Mouse (Mus musculus) embryonic facial prominence, embryonic 11.5 days (tissue): ENCODE measurements around the gene Zcchc8. TPM values are rescaled to one million over a fixed set of nuclear protein-coding genes. Genes with fewer than 3 reads are reported as not detected.

Experiments used
- ATAC-seq: fragments of 200-750 bp; cut with Nextera tagmentation; replicated peaks from 2 replicates; pipeline ENCODE4 v1.8.0; 2017; ENCODE audit warnings: low read depth; ENCODE audit not compliant: insufficient number of reproducible peaks, low FRiP score, low TSS enrichment
- DNase-seq: peaks from one replicate; pipeline ENCODE4 v3.0.0-alpha.2; 2015; ENCODE audit warnings: low spot score
- H3K27ac ChIP-seq: fragments of 300-500 bp; sonication (generic); replicated peaks from 2 replicates; pipeline ENCODE4 v1.5.1; 2014; ENCODE audit warnings: mild to moderate bottlenecking, low read depth, low read length, control low read depth
- H3K27me3 ChIP-seq: fragments of 300-500 bp; sonication (generic); 2 replicates; pipeline ENCODE4 v1.6.1; 2014; ENCODE audit warnings: mild to moderate bottlenecking, low read length, moderate library complexity, mixed read lengths; ENCODE audit not compliant: control insufficient read depth, insufficient read depth
- H3K36me3 ChIP-seq: fragments of 300-500 bp; sonication (generic); replicated peaks from 2 replicates; pipeline ENCODE4 v1.6.1; 2014; ENCODE audit warnings: low read depth, mild to moderate bottlenecking, low read length, moderate library complexity, mixed read lengths; ENCODE audit not compliant: control insufficient read depth, insufficient read depth
- H3K4me1 ChIP-seq: fragments of 300-500 bp; sonication (generic); 2 replicates; pipeline ENCODE4 v1.6.1; 2014; ENCODE audit warnings: low read length, mixed read lengths; ENCODE audit not compliant: control insufficient read depth, insufficient read depth
- H3K4me2 ChIP-seq: fragments of 300-500 bp; sonication (generic); 2 replicates; pipeline ENCODE4 v1.6.1; 2014; ENCODE audit warnings: low read depth, mild to moderate bottlenecking, control low read depth, low read length, moderate library complexity
- H3K4me3 ChIP-seq: fragments of 300-500 bp; sonication (generic); 2 replicates; pipeline ENCODE4 v1.5.1; 2014; ENCODE audit warnings: low read depth, low read length, control low read depth
- H3K9ac ChIP-seq: fragments of 300-500 bp; sonication (generic); replicated peaks from 2 replicates; pipeline ENCODE4 v1.6.1; 2014; ENCODE audit warnings: mild to moderate bottlenecking, control low read depth, low read length
- H3K9me3 ChIP-seq: fragments of 300-500 bp; sonication (generic); replicated peaks from 2 replicates; pipeline ENCODE4 v1.6.1; 2016; ENCODE audit warnings: mild to moderate bottlenecking, low read length, inconsistent platforms, mixed read lengths; ENCODE audit not compliant: control insufficient read depth
- WGBS: fragments of 180-500 bp; shearing (Covaris S2); extraction: QIAGEN DNeasy Blood & Tissue Kit; methylation state at CpG from one replicate; pipeline ENCODE4 v1.1.7; 2014; 5-methylcytosine and 5-hydroxymethylcytosine counted together
- polyA plus RNA-seq: library from polyadenylated mRNA; unstranded; fragments of >200 nt; fragmentation: Nextera tagmentation; extraction: Ambion mirVana; gene quantifications from 2 replicates; pipeline ENCODE4 v1.2.1, GENCODE M21; 2014

Gene Zcchc8
- polyA plus RNA-seq, 1 experiment from 2014 or later, result 80.5 TPM

- 92% methylated on average over 12 of the region's 12 CpGs for whole genome bisulfite sequencing
- H3K4me3 ChIP-seq, result no peak overlapping the region
- H3K27ac ChIP-seq, result no peak overlapping the region
These were observed 53.0 kb downstream of the Zcchc8 start for GRCm38 (mm10) chr5:123667915-123668314.

DNA sequence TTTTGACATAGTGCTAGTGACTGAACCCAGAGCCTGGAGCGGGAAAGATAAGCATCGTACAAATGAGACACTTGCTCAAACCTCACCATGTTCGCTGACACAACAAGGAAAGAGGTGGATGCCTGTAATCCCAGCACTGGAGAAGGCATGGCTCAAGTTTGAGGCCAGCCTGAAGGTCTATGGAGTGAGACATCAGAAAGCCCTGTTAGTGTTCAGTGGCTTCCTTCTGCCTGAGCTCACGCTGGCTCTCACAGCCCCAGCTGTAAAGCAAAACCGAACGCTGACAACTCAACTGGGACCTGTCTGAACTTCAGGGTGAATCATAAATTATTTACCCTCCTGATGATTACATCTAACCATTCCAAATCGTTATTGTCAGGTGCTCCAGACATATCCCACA lies 54.9 kb downstream of the Zcchc8 start:
- Histone ChIP-seq H3K4me1 (peaks cover 3% of the 10 kb centered on the region; the same call in 1 of the 2 replicates), H3K4me2 (no peak overlapping the region), H3K9me3 (no peaks in the 10 kb centered on the region), H3K36me3 (no peaks in the 10 kb centered on the region), H3K9ac (no peak overlapping the region), H3K4me3 (no peak overlapping the region), H3K27me3 (no peaks in the 10 kb centered on the region), H3K27ac (no peak overlapping the region)
- DNase-seq (no peak), ATAC-seq (no peak)
- 88% methylated on average over 7 of the region's 7 CpGs for WGBS

More at GRCm38 (mm10) chr5:123667915-123668314, 53.0 kb downstream of the Zcchc8 start:
- Histone ChIP-seq H3K27me3 (no peaks in the 10 kb centered on the region), H3K9ac (no peak overlapping the region), H3K4me1 (peaks cover 9% of the 10 kb centered on the region; the same call in 1 of the 2 replicates), H3K9me3 (no peaks in the 10 kb centered on the region), H3K36me3 (no peaks in the 10 kb centered on the region), H3K4me2 (no peak overlapping the region)
- DNase-seq (no peak), ATAC-seq (no peak)

DNA sequence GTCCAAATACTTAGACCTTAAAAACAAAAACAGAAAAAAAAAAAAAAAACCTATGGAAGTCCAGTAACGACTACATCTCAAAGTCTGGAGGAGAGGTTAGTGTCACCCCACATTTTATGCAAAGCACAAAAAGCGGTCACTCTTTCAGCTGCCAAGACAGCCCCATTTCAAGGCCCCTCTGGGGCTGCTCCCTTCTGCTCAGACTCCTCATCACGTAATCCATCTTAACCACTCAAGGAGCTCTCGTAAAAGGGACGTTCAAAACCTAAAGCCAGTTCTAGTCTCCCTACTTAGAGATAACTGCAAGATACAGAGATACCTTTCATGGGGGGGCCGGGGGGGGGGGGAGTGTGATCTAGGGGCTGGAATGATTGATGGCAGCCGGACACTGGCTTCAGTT lies 56.6 kb downstream of the Zcchc8 start:
- 76% methylated on average over 7 of the region's 7 CpGs for WGBS
- H3K9me3 ChIP-seq, result no peaks in the 10 kb centered on the region
- H3K4me2 ChIP-seq, result no peak overlapping the region
- no peaks in the 10 kb centered on the region for H3K36me3 ChIP-seq
- no peak overlapping the region for H3K9ac ChIP-seq
- DNase-seq, result no peak
- ATAC-seq, result no peak
- H3K4me1 ChIP-seq, result no peaks in the 10 kb centered on the region
- H3K4me3 ChIP-seq, result no peak overlapping the region
- no peaks in the 10 kb centered on the region for H3K27me3 ChIP-seq
- H3K27ac ChIP-seq, result no peak overlapping the region

DNA sequence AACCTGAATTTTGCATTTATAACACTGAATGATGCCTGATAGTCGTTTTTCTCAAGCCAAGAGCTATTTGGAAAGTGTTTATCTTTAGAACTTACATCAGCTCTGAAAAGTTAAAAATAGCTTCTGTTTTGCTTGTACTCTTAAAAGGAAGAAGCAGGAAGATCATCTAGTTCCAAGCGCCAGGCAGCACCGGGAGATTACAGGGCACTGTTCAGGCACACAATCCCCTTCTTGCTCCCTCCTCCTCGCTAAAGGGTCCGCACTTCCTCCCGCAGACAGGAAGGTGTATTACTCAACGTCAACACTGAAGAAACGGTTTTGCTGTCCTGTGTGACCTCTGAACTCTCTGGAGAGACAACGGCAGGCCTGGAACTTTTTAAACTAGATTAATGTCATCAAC lies 58.8 kb downstream of the Zcchc8 start:
- 44% methylated on average over 9 of the region's 9 CpGs for WGBS

DNA sequence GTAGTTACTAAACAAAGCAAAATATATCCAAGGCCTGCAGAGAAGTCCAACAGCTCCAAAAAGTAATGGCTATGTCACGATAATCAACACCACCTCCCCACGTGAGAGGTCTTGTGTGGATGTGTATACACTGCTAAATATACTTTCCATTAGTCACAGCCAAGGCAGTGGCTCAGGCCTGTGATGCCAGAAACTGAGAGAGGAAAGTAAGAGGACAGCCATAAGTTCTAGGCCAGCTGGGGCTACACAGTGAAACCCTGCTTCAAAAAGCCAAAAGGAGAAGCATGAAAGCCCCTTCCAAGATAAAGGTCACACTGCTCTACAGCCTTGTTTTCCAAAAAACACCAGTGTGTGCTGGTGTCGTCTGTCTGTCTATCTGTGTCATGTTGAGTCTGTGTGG lies 59.3 kb downstream of the Zcchc8 start:
- no peak overlapping the region for H3K27ac ChIP-seq
- no peak overlapping the region for H3K9ac ChIP-seq
- H3K4me3 ChIP-seq, result no peak overlapping the region
- WGBS, result 79% methylated on average over 3 of the region's 3 CpGs
- no peaks in the 10 kb centered on the region for H3K27me3 ChIP-seq
- H3K36me3 ChIP-seq, result no peaks in the 10 kb centered on the region
- no peak for DNase-seq
- H3K4me2 ChIP-seq, result no peak overlapping the region
- no peaks in the 10 kb centered on the region for H3K9me3 ChIP-seq
- no peaks in the 10 kb centered on the region for H3K4me1 ChIP-seq
- no peak for ATAC-seq

More for the DNA sequence above, 58.8 kb downstream of the Zcchc8 start:
- Histone ChIP-seq H3K9ac (no peak overlapping the region), H3K36me3 (no peaks in the 10 kb centered on the region), H3K27me3 (no peaks in the 10 kb centered on the region), H3K4me3 (no peak overlapping the region), H3K27ac (no peak overlapping the region), H3K4me2 (no peak overlapping the region), H3K9me3 (no peaks in the 10 kb centered on the region), H3K4me1 (no peaks in the 10 kb centered on the region)
- ATAC-seq (no peak), DNase-seq (no peak)

GRCm38 (mm10) chr5:123657651-123658050 lies 63.2 kb downstream of the Zcchc8 start:
- H3K4me1 ChIP-seq, result no peaks in the 10 kb centered on the region
- H3K27ac ChIP-seq, result no peak overlapping the region

DNA sequence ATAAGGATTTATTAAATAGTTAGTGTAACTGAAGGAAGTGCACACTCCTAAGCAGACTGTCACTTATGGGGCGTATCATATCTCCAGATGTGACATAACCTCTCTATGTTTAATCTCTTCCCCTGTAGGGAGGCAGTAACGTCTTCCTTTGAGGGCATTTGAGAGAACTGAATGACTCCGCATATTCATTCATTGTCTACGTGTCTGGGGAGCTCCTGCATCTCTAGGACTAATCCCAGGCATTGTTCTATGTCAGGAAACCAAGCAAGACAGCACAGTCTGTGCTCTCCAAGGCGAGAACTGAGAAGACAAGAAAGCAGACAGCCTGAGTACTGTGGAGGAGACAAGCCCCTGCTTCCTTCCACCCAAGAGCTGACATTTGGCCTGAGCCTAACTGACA lies 66.0 kb downstream of the Zcchc8 start:
- 66% methylated on average over 5 of the region's 5 CpGs for WGBS
- DNase-seq, result no peak
- H3K9me3 ChIP-seq, result no peaks in the 10 kb centered on the region
- H3K36me3 ChIP-seq, result no peaks in the 10 kb centered on the region; the same call in 1 of the 2 replicates
- ATAC-seq, result no peak
- no peak overlapping the region for H3K27ac ChIP-seq
- no peaks in the 10 kb centered on the region for H3K27me3 ChIP-seq
- H3K4me3 ChIP-seq, result no peak overlapping the region
- no peak overlapping the region for H3K4me2 ChIP-seq
- no peaks in the 10 kb centered on the region for H3K4me1 ChIP-seq
- H3K9ac ChIP-seq, result no peak overlapping the region

More at GRCm38 (mm10) chr5:123657651-123658050, 63.2 kb downstream of the Zcchc8 start:
- no peaks in the 10 kb centered on the region; the same call in 1 of the 2 replicates for H3K36me3 ChIP-seq
- H3K9me3 ChIP-seq, result no peaks in the 10 kb centered on the region
- no peak overlapping the region for H3K4me2 ChIP-seq
- WGBS, result 81% methylated on average over 7 of the region's 7 CpGs
- H3K4me3 ChIP-seq, result no peak overlapping the region
- no peak for DNase-seq
- no peaks in the 10 kb centered on the region for H3K27me3 ChIP-seq
- no peak overlapping the region for H3K9ac ChIP-seq
- ATAC-seq, result no peak

- DNase-seq, result no peak
- H3K9me3 ChIP-seq, result no peaks in the 10 kb centered on the region
- no peak overlapping the region for H3K4me2 ChIP-seq
- ATAC-seq, result no peak
- H3K27ac ChIP-seq, result no peak overlapping the region
- WGBS, result 88% methylated on average over 11 of the region's 11 CpGs
- H3K27me3 ChIP-seq, result no peaks in the 10 kb centered on the region
- H3K9ac ChIP-seq, result no peak overlapping the region
- no peaks in the 10 kb centered on the region; the same call in 1 of the 2 replicates for H3K36me3 ChIP-seq
- H3K4me1 ChIP-seq, result no peaks in the 10 kb centered on the region
- no peak overlapping the region for H3K4me3 ChIP-seq
These were observed 67.6 kb downstream of the Zcchc8 start for GRCm38 (mm10) chr5:123653287-123653801.
